Mouse (Mus musculus): ENCODE measurements around the gene Adgrl4. TPM values are rescaled to one million over a fixed set of nuclear protein-coding genes. Genes with fewer than 3 reads are reported as not detected.

Gene Adgrl4
- polyA plus RNA-seq, 1 experiment from 2014 or later: 3.3 TPM

DNA sequence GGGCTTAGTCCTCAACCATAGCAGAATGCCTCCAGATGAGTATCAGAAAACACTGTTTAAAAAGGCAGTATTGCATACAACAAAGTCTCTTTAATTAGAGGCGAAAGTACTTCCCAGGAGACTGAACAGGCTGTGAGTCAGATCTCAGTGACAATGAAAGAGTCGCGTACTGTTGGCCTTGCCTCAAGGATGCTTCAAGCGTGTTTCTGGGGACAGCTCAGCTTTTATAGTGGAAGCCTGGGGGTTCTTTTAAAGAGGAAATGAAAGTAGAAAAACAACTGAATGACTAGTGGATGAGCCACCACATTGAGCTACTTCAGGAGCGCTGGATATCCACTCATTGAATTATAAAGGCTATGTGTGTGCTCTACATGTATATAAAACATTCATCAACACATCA lies 134.4 kb downstream of the Adgrl4 start:
- Histone ChIP-seq H3K27me3 (peaks cover 7% of the 10 kb centered on the region; the same call in 1 of the 2 replicates), H3K27ac (no peak overlapping the region), H3K9me3 (no peaks in the 10 kb centered on the region), H3K9ac (replicated peaks) (no peak overlapping the region), H3K36me3 (no peaks in the 10 kb centered on the region), H3K4me1 (replicated peaks) (no peaks in the 10 kb centered on the region), H3K4me3 (replicated peaks) (no peak overlapping the region), H3K4me2 (no peak overlapping the region)
- ATAC-seq (ENCODE audit: insufficient number of reproducible peaks, insufficient read depth, low FRiP score, low TSS enrichment, low read depth): no peak
- WGBS: 85% methylated on average over 5 of the region's 5 CpGs

DNA sequence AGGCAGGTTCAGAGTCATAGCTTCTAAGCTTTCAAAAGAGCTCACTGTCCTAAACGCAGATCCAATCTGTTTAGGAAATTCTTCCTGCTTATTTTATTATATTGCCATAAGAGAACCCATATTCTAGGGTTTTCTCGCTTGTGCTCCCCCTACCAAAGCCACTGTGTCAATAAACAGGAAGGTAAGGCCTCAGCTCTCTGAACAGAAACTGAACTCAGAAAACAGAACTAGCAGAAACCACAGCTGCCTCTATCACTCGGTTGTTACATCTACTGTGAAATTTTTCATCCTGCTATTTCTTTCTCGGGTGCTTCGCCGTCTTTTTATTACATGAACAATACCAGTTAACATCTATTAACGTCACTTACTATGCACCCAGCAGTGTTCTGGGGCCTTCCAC lies 137.6 kb downstream of the Adgrl4 start:
- H3K4me3 ChIP-seq (replicated peaks): no peak overlapping the region
- 83% methylated on average over 7 of the region's 7 CpGs for WGBS

DNA sequence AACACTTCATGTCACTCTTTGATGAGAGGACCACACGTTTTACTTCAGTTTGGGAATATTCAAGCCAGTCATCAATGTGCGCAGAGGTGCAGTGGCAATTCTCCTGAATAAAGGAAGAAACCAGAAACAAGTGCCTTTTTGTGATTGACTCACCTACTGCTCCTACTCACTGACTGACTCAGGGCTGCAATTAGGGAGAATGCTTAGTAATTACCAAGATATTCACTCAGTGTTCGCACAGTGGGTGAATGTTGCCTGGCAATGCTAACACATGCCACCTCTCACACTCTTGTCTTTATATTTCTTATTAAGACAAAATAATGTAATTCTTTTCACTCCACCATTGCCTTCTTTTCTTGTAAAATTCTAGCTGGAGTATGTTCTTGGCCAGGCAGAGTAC lies 138.5 kb downstream of the Adgrl4 start:
- H3K4me1 ChIP-seq (replicated peaks): no peaks in the 10 kb centered on the region
- no peak overlapping the region for H3K27ac ChIP-seq
- no peaks in the 10 kb centered on the region for H3K27me3 ChIP-seq
- ATAC-seq (ENCODE audit: insufficient number of reproducible peaks, insufficient read depth, low FRiP score, low TSS enrichment, low read depth): no peak
- no peak overlapping the region for H3K4me3 ChIP-seq (replicated peaks)
- no peak overlapping the region for H3K9ac ChIP-seq (replicated peaks)
- WGBS: 86% methylated on average over 3 of the region's 3 CpGs
- H3K36me3 ChIP-seq: no peaks in the 10 kb centered on the region
- no peak overlapping the region for H3K4me2 ChIP-seq
- H3K9me3 ChIP-seq: no peaks in the 10 kb centered on the region

More for the DNA sequence above, 137.6 kb downstream of the Adgrl4 start:
- no peak overlapping the region for H3K4me2 ChIP-seq
- no peaks in the 10 kb centered on the region for H3K36me3 ChIP-seq
- ATAC-seq (ENCODE audit: insufficient number of reproducible peaks, insufficient read depth, low FRiP score, low TSS enrichment, low read depth): no peak
- H3K27ac ChIP-seq: no peak overlapping the region
- H3K27me3 ChIP-seq: no peaks in the 10 kb centered on the region
- H3K4me1 ChIP-seq (replicated peaks): no peaks in the 10 kb centered on the region
- no peaks in the 10 kb centered on the region for H3K9me3 ChIP-seq
- no peak overlapping the region for H3K9ac ChIP-seq (replicated peaks)

DNA sequence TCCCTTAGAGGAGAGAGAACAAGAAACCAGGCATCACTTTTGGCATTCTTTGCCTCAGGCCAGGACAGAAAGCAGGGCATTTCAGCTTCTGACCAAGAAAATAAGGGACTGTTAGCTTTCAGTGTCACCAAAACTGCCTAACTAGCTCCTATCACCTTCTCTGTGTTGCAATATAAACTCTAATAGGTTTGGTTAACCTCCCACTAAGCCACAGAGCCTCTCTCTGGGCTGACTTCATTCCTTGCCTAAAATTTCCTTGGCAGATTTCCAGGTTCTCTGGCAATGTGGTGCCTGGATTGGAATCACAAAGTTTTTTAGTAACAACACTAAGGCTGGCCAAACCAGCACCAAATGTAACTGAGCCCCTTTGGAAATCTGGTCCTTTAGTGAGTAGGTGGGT lies 154.2 kb downstream of the Adgrl4 start:
- Histone ChIP-seq H3K27ac (no peak overlapping the region), H3K9ac (replicated peaks) (no peak overlapping the region), H3K4me3 (replicated peaks) (no peak overlapping the region), H3K4me2 (no peak overlapping the region), H3K4me1 (replicated peaks) (no peaks in the 10 kb centered on the region), H3K36me3 (no peaks in the 10 kb centered on the region), H3K27me3 (no peaks in the 10 kb centered on the region), H3K9me3 (no peaks in the 10 kb centered on the region)
- no peak for ATAC-seq (ENCODE audit: insufficient number of reproducible peaks, insufficient read depth, low FRiP score, low TSS enrichment, low read depth)
